Mouse (Mus musculus): ENCODE results near the gene Macrod1.

Macrod1 gene

DNA sequence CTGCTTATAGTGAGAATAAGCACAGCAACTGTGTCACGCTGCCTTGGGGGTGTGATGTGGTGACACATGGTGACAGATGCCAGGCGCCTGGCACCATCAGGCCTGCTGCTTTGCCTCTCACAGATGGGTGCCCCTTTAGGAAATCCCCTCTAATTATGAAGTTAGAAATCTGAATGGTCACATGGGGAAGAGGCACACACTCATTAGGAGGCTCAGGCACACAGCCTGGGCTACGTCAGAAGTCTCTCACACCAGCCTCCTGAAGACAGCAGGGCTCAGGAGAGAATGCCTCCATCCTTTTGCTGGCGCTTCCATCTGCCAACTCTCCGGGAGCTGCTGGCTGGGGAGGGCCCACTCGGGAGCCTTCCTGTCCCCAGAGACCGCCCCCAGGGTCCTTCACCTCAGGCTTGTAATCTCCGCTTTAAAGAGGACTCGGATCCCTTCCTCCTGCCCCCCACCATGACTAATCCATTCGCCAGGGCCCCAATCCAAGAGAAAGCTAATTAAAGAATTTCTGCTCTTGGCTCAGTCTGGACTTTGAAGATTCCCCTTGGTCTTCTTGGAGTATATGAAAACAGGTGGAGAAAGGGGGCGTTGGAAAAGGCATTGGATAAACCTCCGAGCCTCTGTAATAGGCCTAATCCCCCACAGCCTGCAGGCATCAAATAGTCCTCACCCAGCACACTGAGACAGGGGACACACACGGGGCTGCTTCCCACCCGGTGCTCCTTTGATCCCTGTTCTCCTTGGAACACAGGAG is 26.6 kb downstream of the Macrod1 start:
- DNase-seq (ENCODE audit: low spot score), result no peak

DNA sequence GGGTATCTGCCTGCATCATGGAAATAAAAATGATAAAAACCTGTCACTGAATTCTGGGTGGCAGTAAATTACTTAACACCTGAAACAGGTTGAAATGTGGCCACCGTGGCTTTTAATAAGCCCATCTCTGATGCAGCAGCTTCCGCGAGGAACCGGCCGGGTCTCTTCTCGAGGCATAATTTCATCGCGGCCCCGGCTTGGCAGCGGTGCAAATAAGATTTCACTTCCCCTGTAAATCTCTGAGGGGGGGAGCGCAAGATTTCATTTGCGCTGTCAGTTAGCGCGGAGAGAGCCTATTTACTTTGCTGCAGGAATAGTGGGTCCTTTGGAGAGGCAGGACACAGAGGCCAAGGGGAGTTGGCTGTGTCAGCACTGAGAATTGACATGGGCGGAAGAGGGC is 28.1 kb downstream of the Macrod1 start:
- no peak for DNase-seq (ENCODE audit: low spot score)

DNA sequence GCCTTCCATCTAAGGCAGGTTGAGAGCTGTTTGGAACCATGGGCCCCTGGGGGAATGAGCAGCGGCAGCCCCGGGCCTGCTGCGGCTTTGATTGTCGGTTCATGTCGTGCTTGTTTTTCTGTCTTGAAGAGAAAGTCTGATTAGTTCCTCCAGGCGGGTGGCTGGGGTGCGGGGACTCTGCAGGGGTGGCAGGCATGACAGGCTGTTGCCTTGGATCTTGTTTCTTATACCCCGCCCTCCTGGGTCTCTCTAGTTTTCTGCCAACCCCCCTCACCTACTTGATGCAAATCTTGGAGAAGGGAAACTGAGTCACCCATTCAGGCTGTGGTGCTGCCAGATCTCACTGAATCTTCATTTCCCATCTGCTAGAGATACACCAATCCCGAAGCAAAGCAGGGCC is 31.9 kb downstream of the Macrod1 start:
- DNase-seq (ENCODE audit: low spot score), result no peak

DNA sequence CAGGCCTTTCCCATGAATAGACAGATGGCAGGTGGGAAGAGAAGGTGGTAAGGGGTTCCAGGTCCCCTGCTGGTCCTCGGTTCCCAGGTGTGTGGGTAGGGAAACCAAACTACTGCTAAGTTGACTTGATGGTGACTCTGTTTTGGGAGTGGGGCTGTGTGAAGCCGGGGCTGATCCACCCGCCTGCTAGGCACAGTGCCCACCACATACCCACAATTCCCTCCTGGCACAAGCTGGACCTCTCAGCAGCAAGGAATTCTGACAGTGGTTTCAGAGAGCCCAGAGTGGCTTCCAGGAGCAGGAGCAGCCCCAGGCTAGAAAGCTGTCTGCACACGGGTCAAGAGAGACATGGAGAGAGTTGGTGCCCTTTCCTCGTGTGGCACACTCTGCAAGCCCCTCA is 32.4 kb downstream of the Macrod1 start:
- no peak for DNase-seq (ENCODE audit: low spot score)

DNA sequence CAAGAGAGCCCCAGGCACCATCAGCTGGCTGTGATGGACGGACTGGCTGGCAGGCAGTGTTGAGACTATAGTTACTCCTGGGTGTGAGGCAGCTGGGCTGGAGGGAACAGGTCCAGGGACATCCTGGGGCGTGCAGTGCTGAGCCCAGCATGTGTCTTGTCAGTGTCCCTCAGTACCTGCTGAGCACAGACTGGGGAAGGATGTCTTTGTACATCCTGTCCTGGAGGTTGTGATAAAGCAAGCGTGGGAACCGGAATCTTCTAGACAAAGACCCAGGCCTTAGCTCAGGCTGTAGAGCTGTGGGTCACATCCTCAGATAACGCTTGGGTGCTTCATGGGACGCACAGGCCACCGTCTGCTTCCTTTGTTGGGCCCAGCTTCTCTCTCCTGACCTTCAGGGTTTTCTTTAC is 33.2 kb downstream of the Macrod1 start:
- no peak for DNase-seq (ENCODE audit: low spot score)

DNA sequence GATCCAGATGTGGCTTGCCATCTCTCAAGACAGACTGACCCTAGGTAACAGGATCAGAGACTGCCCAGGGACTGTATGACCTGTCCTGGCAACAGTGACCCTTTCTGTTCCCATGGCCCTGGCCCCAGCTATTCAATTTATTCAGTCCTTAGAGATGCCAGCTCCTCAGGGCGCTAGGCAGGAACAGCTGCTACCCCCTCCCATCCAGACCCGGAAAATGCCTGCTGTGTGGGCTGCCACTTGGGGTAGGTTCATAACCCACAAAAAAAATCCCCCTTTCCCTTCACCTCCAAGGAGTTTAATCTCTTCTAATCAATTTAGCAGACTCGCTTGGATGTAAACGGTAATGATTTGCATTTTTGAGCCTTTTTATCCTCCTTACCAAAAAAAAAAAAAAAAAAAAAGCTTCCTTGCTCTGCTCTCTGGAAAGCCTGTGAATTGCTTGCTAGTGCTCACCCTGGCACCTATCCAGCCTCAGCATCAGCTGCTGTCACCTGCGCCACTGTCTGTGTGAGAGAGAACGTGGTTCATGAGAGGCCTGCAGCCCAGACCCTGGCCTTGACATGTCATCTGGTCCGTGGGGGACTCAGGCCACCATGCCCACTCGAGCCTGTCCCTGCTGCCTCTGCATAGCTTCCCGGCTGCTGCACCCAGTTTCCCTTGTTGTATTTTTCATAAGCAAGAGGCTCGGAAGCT is 33.9 kb downstream of the Macrod1 start:
- DNase-seq (ENCODE audit: low spot score), result no peak

DNA sequence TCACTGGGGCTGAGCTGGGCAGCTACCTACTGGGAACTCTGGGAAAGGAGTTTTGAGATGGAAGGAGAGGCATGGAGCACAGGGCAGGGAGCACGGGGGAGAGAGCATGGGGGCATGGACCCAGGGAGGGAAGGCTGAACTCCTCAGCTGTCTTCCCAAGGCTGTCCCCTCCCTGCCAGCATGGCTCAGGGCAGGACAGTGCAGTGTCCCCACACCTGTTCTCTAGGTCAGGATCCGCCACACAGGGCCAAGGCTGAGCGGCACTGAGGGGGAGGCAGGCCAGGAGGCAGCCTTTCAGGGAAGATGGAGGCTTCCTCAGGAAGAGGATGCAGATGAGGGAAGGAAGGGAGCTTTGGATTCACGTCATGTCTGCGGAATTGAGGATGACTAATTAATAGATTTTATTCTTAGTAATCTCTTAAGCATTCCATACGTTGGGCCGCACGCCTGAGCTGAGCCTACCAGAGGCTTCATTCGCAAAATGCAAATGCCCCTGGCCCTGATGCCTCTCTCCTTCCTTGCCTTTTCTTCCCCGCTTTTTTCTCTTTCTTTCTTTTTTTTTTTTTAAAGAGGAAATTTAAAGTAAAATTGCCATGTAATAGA is 34.9 kb downstream of the Macrod1 start:
- no peak for DNase-seq (ENCODE audit: low spot score)

DNA sequence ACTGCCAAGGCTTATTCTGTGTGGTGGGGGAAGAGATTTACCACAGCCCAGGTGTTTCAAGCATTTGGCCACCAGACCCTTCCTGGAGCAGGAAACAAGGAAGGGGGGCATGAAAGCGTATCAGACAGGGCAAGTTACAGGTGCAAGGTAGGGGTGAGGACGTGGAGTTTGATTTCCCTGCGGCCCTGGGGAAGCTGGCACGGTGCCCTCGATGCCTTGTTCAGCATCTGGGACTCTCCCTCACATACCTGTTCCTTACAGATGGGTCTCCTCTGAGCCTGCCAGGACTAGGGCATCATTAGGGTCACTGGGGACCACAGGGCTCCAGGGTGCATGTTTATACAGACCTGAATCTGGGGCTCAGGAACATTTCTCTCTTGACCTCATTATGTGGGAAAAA is 36.1 kb downstream of the Macrod1 start:
- DNase-seq (ENCODE audit: low spot score), result no peak

DNA sequence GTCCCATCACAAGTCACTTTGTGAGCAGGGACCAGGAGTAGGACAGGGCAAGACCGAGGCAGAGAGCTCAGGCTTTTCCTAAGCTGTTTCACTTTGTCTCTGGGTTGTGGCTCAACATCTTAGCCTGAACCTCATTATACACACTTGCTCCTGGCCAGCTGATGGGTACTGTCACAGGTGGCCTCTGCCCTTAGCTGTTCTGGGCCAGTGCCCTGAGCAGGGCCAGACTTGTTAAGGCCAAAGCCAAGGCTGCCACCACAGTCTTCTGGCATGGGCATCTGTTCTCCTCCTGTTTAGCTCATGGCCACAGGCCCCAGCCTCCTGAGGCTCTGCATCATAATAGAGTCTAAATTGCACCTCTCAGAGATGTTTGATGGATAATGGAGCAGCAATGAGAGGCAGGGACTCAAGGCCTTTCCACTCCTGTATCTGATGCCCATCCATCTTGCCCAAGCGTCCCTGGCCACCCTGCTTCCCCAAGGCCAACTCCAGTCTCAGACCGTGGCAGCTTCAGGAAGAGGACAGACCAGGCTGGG is 43.1 kb downstream of the Macrod1 start:
- no peak for DNase-seq (ENCODE audit: low spot score)

DNA sequence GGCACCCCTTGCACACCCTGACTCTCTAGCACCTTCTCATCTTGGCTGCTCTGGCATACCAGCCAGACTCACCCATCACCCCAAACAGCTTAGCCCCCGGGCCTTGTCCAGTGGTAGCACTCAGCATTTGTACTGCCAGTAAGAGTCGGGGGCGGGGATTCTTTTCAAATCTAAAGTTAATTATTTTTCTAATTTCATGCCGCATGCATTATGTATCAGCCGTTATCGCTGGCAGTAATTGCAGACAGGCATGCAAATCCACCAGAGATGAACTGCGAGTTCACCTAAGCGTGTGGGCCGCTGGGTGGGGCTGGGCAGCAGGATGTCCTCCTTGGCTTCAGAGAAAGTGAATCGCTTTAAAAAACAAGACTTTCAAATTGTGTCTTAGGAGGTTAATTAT is 45.4 kb downstream of the Macrod1 start:
- DNase-seq (ENCODE audit: low spot score), result no peak

DNA sequence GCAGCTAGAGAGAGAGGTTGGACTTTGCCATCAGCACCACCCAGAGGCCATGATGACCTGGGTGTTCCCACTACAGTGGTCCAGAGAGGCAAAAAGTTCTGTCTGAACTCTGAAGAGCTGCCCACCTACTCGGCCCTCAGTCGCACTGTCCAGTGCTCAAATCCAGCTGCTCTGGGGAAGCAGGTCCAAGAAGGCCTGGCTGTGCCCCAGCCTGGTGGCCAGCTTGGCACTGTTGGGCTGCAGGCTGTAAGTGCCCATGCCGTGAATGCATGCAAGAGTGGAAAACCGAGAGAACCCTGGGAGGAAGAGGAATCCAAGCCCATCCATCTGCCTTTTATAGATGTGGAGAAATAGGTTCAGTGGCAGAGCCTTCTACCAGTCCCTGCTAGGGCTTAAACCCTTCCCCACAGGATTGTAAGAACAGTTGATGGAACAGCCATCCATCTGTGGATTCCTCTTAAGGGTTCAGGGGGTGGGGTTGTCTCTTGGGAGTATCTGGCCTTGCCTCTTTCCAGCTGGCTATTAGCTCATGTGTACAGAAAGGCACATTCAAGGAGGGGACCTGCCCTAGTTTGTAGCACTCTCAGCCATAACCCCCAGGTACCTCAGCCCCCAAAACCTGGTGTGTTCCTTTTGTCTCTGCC is 46.9 kb downstream of the Macrod1 start:
- DNase-seq (ENCODE audit: low spot score), result no peak

DNA sequence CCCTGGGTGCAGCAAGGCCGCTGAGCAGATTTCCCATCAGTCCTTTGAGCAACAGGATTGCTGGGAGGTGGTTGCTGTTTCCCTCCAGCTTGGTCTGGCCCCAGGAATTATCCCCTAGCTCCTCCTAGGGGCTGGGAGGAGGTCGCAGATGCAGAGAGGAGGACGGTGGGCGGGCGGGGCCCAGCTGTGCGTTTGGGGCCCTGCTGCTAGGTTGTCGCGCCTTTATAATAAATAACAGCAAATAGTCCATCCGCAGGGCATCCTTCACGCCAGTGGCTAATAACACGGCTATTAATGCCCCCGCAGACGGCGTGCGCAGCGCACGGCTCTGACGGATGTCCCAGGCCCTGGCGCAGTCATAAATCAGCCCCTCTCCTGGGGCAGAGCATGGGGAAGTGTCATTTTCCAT is 47.4 kb downstream of the Macrod1 start:
- DNase-seq (ENCODE audit: low spot score), result no peak

DNA sequence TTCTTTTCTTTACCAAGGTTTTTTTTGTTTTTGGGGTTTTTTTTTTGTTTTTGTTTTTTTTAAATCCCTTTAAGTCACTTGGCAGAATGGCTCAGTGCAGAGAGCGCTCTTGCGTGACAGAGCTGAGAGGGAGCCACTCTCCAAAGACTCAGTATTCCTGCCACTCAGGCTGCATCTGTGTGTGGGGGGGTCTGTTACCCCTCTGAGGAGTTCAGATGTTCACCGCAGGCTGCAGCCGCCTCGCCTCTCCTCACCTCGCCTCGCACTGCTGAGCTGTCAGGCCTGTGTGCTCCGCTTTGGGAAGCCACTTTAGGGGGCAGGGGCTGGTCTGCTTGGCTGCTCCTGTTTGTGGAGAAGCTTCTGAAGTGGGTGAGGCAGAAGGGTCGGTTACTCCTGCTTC is 48.9 kb downstream of the Macrod1 start, which contains the start of gene Flrt1:
Gene Flrt1 (minus strand): TSS at position 186 of the 400 bp plus-strand sequence.
- DNase-seq (ENCODE audit: low spot score), result no peak

DNA sequence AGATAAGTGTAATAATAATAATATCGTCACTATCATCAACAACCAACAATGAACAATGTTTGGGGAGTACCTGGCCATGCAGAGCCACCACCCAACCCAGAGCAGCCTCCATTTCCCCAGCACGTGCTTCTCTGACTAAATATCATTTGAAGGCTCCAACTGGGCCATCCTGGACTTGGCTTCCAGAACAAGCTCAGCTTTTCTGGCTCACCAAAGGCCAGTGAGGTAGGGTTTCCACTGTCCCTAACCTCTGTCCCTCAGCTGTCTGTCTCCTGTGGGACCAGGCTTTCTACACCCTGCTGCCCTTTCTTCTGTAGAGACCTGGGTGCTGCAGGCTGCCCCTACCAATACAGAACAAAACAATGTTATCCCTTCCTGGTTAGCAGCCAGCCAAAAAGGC is 50.0 kb downstream of the Macrod1 start:
- DNase-seq (ENCODE audit: low spot score), result no peak

DNA sequence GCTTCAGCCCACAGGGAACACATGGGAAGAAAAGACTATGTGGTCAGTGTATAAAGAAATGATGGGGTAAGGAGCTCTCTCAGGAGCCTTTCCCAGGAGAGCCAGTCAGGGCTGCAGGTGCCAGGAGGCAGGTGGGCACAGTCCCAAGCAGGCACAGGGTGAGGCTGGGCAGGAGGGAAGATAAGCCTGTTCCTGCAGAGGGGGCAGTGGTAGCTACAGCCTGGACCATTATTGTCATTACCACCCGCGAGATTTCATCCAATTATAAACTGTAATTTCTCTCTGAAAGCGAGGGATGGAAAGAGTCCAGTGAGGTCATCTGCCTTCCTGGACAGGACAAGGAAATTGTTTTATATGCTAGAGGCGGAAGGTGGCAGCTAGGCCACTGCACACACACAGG is 50.6 kb downstream of the Macrod1 start:
- DNase-seq (ENCODE audit: low spot score), result no peak

DNA sequence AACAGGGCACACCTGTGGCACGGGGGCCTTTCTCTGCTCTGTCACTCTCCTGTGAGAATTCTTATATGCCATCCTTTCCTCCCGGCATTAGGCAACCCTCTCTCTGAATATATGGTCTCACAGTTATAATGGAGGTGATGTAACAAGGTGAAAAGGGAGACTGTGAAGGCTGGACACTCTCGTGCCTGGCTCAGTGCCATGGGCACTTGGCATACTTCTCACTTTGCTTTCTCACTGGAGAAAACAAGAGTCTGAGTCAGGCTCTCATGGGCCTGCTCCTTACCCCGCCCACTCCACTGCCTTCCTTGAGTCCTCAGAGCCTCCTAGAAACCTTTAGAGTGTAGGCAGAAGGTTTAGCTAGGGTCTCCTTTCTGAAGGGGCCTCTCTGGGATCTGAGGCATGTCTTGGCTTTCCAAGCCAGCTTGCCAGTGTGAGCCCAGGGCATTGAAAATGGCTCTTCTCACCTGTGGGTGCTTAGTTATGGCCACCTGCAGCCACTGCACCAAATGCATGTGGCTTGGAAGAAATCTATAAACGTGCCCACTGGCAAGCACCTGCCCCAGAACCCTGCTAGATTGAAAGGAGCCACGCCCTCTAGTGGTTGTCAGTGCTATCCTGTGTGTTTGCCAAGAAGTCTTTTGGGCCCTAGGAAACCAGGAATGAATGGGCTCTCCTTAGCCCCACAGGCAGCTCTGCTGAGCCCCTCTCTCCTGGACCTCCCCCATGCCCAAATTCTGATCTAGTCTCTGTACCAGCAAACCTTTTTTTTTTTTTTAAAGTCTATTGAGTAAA is 51.7 kb downstream of the Macrod1 start:
- peak; percentile 28 for DNase-seq (ENCODE audit: low spot score)

DNA sequence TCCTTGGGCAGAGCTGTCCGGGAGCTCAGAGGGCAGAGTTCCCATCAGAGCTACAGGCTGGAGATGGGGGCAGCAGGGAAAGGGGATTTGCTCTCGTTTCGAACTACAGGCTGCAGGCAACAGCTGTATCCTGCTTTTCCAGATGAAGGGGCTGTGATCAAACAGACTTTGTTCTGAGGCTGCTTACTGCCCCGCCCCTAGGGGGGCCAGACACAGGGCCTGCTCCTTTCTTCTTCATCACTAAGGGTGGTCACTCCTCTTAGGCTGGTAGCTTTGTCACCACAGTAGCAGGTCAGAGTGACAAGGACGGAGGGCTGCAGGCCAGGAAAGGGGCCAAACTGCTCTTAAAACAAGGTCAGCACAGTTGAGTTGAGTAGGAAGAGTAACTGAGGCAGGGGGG is 53.5 kb downstream of the Macrod1 start:
- DNase-seq (ENCODE audit: low spot score), result no peak

DNA sequence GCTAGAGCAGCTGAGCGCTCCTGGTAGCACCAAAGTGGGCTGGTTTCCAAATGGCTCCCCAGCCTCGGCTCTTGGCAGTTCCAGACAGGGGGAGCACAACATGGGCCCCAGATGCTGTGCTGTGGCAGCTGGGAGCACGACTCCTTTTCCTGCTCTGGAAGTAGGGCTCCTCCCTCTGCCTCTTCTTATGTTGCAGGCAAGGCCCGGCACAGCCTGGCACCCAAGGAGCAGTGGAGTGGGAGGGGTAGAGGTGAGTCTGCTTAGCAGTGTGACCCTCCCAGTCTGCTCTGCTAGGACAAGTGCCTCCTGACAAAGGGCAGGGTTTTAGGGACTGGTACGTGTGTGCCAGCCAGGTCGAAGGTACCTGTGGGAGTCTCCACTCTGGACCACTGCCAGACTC is 54.3 kb downstream of the Macrod1 start:
- DNase-seq (ENCODE audit: low spot score), result peak; percentile 19

DNA sequence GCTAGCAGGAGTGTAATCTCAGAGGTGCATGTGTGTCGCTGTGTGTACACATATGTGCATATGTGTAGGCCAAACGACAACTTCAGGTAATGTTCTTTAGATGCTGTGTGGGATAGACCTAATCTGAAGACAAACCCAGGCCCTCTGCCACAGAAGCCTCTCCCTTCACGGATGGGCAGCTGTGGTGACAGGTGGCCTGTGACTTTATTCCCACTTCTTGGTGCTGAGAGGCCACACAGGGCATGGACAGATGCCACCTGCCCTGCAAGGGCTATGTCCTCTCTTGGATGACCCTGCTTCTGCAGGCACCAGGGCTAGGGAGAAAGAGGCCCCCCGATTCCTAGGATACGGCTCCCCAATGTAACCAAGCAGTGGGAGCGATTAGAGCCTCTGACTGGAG is 54.7 kb downstream of the Macrod1 start:
- no peak for DNase-seq (ENCODE audit: low spot score)

DNA sequence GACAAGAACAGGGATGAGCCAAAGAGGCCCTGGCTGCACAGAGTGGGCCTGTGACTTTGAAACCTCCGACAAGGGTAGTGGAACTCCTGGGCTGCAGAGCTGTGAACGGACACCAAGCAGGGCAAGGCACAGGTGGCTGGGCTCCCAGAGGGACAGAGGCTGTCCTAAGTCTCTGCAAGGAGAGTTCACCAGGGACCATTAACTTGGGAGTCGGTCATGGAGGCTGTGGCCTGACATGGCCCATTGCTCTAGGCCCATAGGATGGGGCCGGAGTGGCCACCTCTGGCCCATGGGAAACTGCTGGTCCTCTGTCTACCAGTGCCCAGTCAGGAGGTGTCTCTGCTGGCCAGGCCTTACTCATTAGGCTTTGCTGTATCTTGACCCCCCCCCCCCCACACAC is 55.1 kb downstream of the Macrod1 start:
- no peak for DNase-seq (ENCODE audit: low spot score)

DNA sequence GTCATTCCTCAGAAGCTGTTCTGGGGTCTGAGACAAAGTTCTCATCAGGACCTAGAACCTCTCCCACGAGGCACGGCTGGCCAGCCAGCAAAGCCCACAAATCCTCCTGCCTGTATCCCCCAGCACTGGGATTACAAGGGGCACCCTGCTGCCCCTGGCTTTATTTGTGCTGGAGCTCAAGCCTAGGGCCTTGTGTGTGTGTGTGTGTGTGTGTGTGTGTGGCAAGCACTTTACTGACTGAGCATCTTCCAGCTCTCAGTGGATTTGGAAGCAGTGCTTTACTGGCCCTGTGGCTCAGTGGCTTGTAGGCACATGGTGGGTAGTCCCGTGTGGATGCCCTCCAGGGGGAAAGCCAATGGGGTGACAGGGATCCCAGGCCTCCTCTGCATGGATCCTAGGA is 56.0 kb downstream of the Macrod1 start:
- no peak for DNase-seq (ENCODE audit: low spot score)

DNA sequence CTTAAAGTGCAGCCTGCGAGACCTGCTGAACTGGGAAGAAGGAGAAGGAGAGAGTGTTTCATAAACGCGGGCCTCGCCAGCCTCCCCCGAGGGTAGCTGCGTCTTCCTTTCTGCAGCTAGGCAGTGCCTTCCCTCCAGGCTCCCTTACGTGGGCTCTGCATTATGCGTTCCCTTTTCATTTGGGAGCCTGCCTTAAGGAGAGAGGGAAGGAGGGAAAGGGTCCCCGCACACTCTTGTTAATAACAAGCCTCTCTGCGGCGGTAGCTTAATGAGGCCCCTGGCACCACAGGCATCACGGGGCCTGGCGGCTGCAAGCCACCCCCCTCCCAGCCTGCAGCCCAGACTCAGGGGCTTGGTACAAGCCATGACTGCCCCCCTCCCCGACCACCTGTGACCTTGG is 57.0 kb downstream of the Macrod1 start:
- no peak for DNase-seq (ENCODE audit: low spot score)
